Mouse (Mus musculus): ENCODE data around the gene Il22ra2. TPM values are rescaled to one million over a fixed set of nuclear protein-coding genes. Genes with fewer than 3 reads are reported as not detected.

The Il22ra2 gene
- polyA plus RNA-seq (2021; fragmentation: Nextera tagmentation) = not detected in 2 replicates
- long read RNA-seq, experiment 1 = 0 reads
- long read RNA-seq, experiment 2 = 0 reads

DNA sequence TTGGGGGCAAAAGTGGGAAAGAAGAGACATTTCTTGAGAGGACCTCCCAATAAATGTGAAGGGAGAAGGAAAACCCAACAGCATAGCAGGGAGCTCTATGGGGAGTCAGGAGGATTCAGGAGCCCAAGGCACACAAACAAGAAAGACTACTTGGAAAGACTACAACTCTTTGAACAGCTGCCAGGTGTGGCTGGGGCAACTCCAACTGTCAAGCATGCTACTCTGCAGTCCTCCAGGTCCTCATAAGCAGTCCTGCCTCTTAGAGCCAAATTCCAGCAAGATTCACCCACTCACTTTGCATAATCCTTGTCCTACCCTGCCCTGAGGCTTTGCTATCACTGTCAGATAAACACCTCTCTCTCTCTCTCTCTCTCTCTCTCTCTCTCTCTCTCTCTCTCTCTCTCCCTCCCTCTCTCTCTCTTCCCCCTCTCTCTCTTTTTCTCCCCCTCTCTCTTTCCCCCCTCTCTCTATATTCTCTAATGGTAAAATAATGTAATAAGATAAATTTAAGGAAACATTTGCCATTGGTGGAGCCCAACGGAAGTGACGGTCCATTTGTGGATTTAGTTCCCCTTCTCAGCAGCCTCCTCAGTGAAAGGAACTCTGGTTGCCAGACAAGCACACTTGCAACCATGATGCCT is at the start of gene Il22ra2:
Il22ra2 (plus strand) TSS at position 591 of the 641 bp plus-strand sequence.

GRCm38 (mm10) chr10:19591641-19592441 is 30.0 kb upstream of the Il22ra2 start, which contains the start of gene Ifngr1:
Gene Ifngr1 (plus strand): TSS chr10:19591949.

Other genes with a start within 250 kb of the Il22ra2 start
- gene Ifngr1, start 30.0 kb upstream of the Il22ra2 start, polyA plus RNA-seq (2021; fragmentation: Nextera tagmentation) = 24.0 TPM in 2 replicates
- gene Il20ra, start 90.6 kb downstream of the Il22ra2 start, polyA plus RNA-seq (2021; fragmentation: Nextera tagmentation) = 0.09 TPM in 1 of 2 replicates, not detected in the other
- gene Slc35d3, start 229.5 kb downstream of the Il22ra2 start, polyA plus RNA-seq (2021; fragmentation: Nextera tagmentation) = 0.58 and 0.62 TPM in 2 replicates